Mouse (Mus musculus): ENCODE data around the gene Olfr135.

Olfr135 gene

GRCm38 (mm10) chr17:38204035-38204434 is at the start of gene Olfr135:
Gene Olfr135 (plus strand): TSS chr17:38204335.
- DNase-seq (ENCODE audit: extremely low read depth, low read depth) = no peak

GRCm38 (mm10) chr17:38171088-38171487 is 33.0 kb upstream of the Olfr135 start, which contains the start of gene Olfr134:
Gene Olfr134 (plus strand): TSS chr17:38171388.
- DNase-seq (ENCODE audit: extremely low read depth, low read depth) = no peak
